Mouse (Mus musculus) lung, postnatal 0 days (tissue): ENCODE data around the gene Nqo2. TPM values are rescaled to one million over a fixed set of nuclear protein-coding genes. Genes with fewer than 3 reads are reported as not detected.

ENCODE experiments used
- ATAC-seq: fragments of 200-750 bp; cut with Nextera tagmentation; 2 replicates; pipeline ENCODE4 v1.8.0; 2017; ENCODE audit warnings: moderate library complexity
- DNase-seq: peaks from one replicate; pipeline ENCODE4 v3.0.0-alpha.2; 2016; ENCODE audit warnings: low spot score
- H3K27ac ChIP-seq: fragments of 300-500 bp; sonication (generic); 2 replicates; pipeline ENCODE4 v1.5.1; 2014; ENCODE audit warnings: antibody characterized with exemption, mild to moderate bottlenecking, low read length, mixed read lengths
- H3K27me3 ChIP-seq: fragments of 300-500 bp; sonication (generic); replicated peaks from 2 replicates; pipeline ENCODE4 v1.6.1; 2014; ENCODE audit warnings: low read length, mixed read lengths; ENCODE audit not compliant: insufficient read depth
- H3K36me3 ChIP-seq: fragments of 300-500 bp; sonication (generic); 2 replicates; pipeline ENCODE4 v1.6.1; 2014; ENCODE audit warnings: low read length, mixed read lengths; ENCODE audit not compliant: insufficient read depth
- H3K4me1 ChIP-seq: fragments of 300-500 bp; sonication (generic); 2 replicates; pipeline ENCODE4 v1.6.1; 2014; ENCODE audit warnings: antibody characterized with exemption, low read depth, low read length, mixed read lengths; ENCODE audit not compliant: insufficient read depth
- H3K4me2 ChIP-seq: fragments of 300-500 bp; sonication (generic); replicated peaks from 2 replicates; pipeline ENCODE4 v1.6.1; 2014; ENCODE audit warnings: low read depth, mild to moderate bottlenecking, low read length, moderate library complexity, mixed read lengths
- H3K4me3 ChIP-seq: fragments of 300-500 bp; sonication (generic); 2 replicates; pipeline ENCODE4 v1.5.1; 2014; ENCODE audit warnings: low read depth, low read length
- H3K9ac ChIP-seq: fragments of 300-500 bp; sonication (generic); replicated peaks from 2 replicates; pipeline ENCODE4 v1.6.1; 2014; ENCODE audit warnings: low read depth, mild to moderate bottlenecking
- H3K9me3 ChIP-seq: fragments of 300-500 bp; sonication (generic); 2 replicates; pipeline ENCODE4 v1.6.1; 2016; ENCODE audit warnings: low read length, mixed read lengths
- CTCF ChIP-seq: IDR thresholded peaks from 2 replicates; pipeline ENCODE4 v1.5.1; 2016; ENCODE audit warnings: antibody characterized with exemption, mild to moderate bottlenecking
- EP300 ChIP-seq: IDR thresholded peaks from 2 replicates; pipeline ENCODE4 v1.6.1; 2016; ENCODE audit warnings: antibody characterized with exemption, mild to moderate bottlenecking, control low read depth
- WGBS: fragments of 180-500 bp; shearing (Covaris S2); extraction: QIAGEN DNeasy Blood & Tissue Kit; methylation state at CpG from one replicate; pipeline ENCODE4 v1.1.7; 2014; 5-methylcytosine and 5-hydroxymethylcytosine counted together
- polyA plus RNA-seq: library from polyadenylated mRNA; unstranded; fragments of >200 nt; fragmentation: Nextera tagmentation; extraction: Ambion mirVana; gene quantifications from 2 replicates; pipeline ENCODE4 v1.2.1, GENCODE M21; 2015

The Nqo2 gene
- polyA plus RNA-seq, 1 experiment from 2014 or later, result 18.4 TPM

DNA sequence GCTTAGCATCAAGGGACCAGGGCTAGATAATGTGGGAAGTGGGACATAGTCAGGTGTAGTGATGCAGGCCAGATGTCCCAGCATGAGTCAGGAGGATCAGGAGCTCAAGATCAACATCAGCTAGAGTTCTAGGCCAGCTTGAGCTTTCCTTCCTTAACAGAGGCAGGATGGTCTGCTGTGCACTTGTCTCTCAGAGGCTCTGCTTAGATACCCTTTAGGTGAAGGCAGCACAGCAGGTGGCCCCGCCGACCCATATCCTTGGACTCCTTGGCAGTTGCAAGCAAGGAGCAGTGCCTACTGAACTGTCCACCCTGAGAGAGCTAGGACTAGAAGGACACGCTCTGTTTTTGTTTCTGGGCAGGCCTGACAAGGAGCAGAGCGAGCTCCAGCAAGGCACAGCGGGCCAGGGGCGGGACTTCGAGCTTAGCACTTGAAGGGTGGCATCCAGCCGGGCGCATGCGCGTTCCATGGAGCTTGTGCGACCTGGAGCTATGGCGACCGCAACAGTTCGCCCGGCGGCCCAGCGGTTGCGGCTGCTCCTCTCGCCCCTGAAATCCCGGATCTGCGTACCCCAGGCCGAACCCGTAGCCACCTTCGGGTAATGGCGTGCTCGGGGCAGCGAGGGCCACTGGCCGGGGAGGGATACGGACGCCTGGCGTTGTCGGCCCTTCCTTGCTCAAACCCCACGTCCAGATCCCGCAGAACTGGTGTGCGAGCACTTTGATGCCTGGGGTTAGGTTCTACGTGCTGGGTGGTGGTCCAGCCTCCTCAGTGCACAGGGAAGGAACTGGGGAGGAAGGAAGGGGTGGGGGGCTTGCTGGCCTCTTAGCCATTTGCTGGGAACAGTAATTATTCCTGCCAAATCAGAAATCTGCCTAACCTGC, 72.9 kb downstream of the Nqo2 start, which contains the start of gene Bphl:
Gene Bphl, plus strand, starts transcription at position 426 of the 884 bp plus-strand sequence.
- peak within 1 kb of the TSS; percentile 85 for H3K27ac ChIP-seq
- ATAC-seq, result peak; percentile 97
- peak within 1 kb of the TSS; percentile 90 for H3K4me2 ChIP-seq
- peaks cover 7% of the 10 kb centered on the region; the same call in 1 of the 2 replicates for H3K36me3 ChIP-seq
- DNase-seq, result peak; percentile 97
- TF ChIP-seq EP300, result no peak
- TF ChIP-seq CTCF, result no peak
- peak within 1 kb of the TSS; percentile 74 for H3K4me3 ChIP-seq
- peak within 1 kb of the TSS; percentile 89 for H3K9ac ChIP-seq
- no peaks in the 10 kb centered on the region for H3K27me3 ChIP-seq
- H3K4me1 ChIP-seq, result peaks cover 5% of the 10 kb centered on the region; the same call in 1 of the 2 replicates
- 2% methylated on average over 37 of the region's 37 CpGs for WGBS
- H3K9me3 ChIP-seq, result no peaks in the 10 kb centered on the region

DNA sequence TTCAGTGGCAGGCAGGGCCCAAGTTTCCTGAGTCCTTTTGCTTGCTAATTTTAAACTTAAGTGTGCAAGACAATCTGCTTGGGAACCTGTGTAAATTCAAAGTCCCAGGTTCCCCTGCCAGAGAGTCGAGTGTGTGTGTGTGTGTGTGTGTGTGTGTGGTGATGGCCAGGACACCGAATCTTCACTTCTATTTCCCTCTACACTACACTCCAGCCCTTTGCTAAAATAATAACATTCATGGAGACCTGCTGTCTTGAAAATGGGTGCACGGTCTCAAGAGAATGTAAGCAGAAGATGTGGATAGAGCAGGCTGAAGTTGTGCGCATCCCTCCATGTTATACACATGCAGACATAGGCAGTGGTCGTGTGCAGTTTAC, 73.6 kb downstream of the Nqo2 start:
- ATAC-seq, result no peak; the same call in 1 of the 2 replicates
- WGBS, result 27% methylated on average over 5 of the region's 5 CpGs
- Histone ChIP-seq H3K4me3 (peak overlapping the region; percentile 74), H3K9ac (peak overlapping the region; percentile 89), H3K27me3 (no peaks in the 10 kb centered on the region), H3K27ac (peak overlapping the region; percentile 85), H3K4me1 (peaks cover 5% of the 10 kb centered on the region; the same call in 1 of the 2 replicates), H3K36me3 (peaks cover 7% of the 10 kb centered on the region; the same call in 1 of the 2 replicates), H3K9me3 (no peaks in the 10 kb centered on the region), H3K4me2 (peak overlapping the region; percentile 90)
- TF ChIP-seq CTCF, result no peak
- no peak for TF ChIP-seq EP300
- no peak for DNase-seq

Other genes starting within 250 kb of the Nqo2 start
- not detected in 2 replicates for gene Serpinb6e, start 121.3 kb upstream of the Nqo2 start, polyA plus RNA-seq
- gene Serpinb6c, start 59.0 kb upstream of the Nqo2 start, polyA plus RNA-seq, result not detected in 2 replicates
- 17.7 and 21.2 TPM in 2 replicates for gene Ripk1, start 37.7 kb downstream of the Nqo2 start, polyA plus RNA-seq
- 94.5 and 94.8 TPM in 2 replicates for gene Serpinb6a, start 38.1 kb downstream of the Nqo2 start, polyA plus RNA-seq
- gene Bphl, start 72.9 kb downstream of the Nqo2 start, polyA plus RNA-seq, result 55.3 and 70.4 TPM in 2 replicates
- gene Tubb2a, start 113.3 kb downstream of the Nqo2 start, polyA plus RNA-seq, result 152 and 167 TPM in 2 replicates
- 6.0 and 7.5 TPM in 2 replicates for gene Tubb2b, start 165.8 kb downstream of the Nqo2 start, polyA plus RNA-seq
- 50.1 and 50.2 TPM in 2 replicates for gene Psmg4, start 198.3 kb downstream of the Nqo2 start, polyA plus RNA-seq